Mouse (Mus musculus) hindbrain, embryonic 10.5 days (tissue): ENCODE measurements around the gene Fbxw22. TPM values are rescaled to one million over a fixed set of nuclear protein-coding genes. Genes with fewer than 3 reads are reported as not detected.
"Not testable (repeated sequence)": the region's sequence is repeated elsewhere in the genome, so short reads cannot be mapped to it uniquely, and the experiment has no call there.

Experiments used
- DNase-seq: peaks from one replicate; pipeline ENCODE4 v3.0.0-alpha.2; 2017; ENCODE audit warnings: low spot score
- H3K27ac ChIP-seq: fragments of 300-500 bp; sonication (generic); 2 replicates; pipeline ENCODE4 v1.5.1; 2016; ENCODE audit warnings: mild to moderate bottlenecking, moderate library complexity
- H3K27me3 ChIP-seq: fragments of 300-500 bp; sonication (generic); 2 replicates; pipeline ENCODE4 v1.6.1; 2016; ENCODE audit warnings: mild to moderate bottlenecking; ENCODE audit not compliant: poor library complexity, insufficient read depth, severe bottlenecking
- H3K36me3 ChIP-seq: fragments of 300-500 bp; sonication (generic); 2 replicates; pipeline ENCODE4 v1.6.1; 2016; ENCODE audit warnings: mild to moderate bottlenecking, moderate library complexity
- H3K4me1 ChIP-seq: fragments of 300-500 bp; sonication (generic); replicated peaks from 2 replicates; pipeline ENCODE4 v1.6.1; 2016; ENCODE audit warnings: mild to moderate bottlenecking
- H3K4me3 ChIP-seq: fragments of 300-500 bp; sonication (generic); 2 replicates; pipeline ENCODE4 v1.5.1; 2016; ENCODE audit warnings: mild to moderate bottlenecking, moderate library complexity
- H3K9me3 ChIP-seq: fragments of 300-500 bp; sonication (generic); 2 replicates; pipeline ENCODE4 v1.6.1; 2016; ENCODE audit warnings: mild to moderate bottlenecking, moderate library complexity
- WGBS: fragments of 180-500 bp; shearing (Covaris S2); methylation state at CpG from one replicate; pipeline ENCODE4 v1.1.7; 2016; 5-methylcytosine and 5-hydroxymethylcytosine counted together
- polyA plus RNA-seq: library from polyadenylated mRNA; unstranded; fragments of >200 nt; fragmentation: Nextera tagmentation; extraction: Ambion mirVana; gene quantifications from 2 replicates; pipeline ENCODE4 v1.2.1, GENCODE M21; 2016

Gene Fbxw22
- polyA plus RNA-seq, result not detected in 2 replicates

- DNase-seq, H3K27me3 ChIP-seq, H3K4me3 ChIP-seq, H3K4me1 ChIP-seq, H3K36me3 ChIP-seq, H3K9me3 ChIP-seq, H3K27ac ChIP-seq: not testable (repeated sequence)
- WGBS, result 82% methylated on average over 4 of the region's 4 CpGs
Measured at GRCm38 (mm10) chr9:109404196-109404595, at the start of gene Fbxw22. TSS of gene Fbxw22 (minus strand) at chr9:109404296.

- no peaks in the 10 kb centered on the region for H3K4me1 ChIP-seq
- H3K36me3 ChIP-seq, result no peaks in the 10 kb centered on the region
- H3K27ac ChIP-seq, result no peak within 1 kb of the TSS
- no peak within 1 kb of the TSS for H3K4me3 ChIP-seq
- DNase-seq, result no peak
- H3K9me3 ChIP-seq, result peaks cover 4% of the 10 kb centered on the region; the same call in 1 of the 2 replicates
- H3K27me3 ChIP-seq, result no peaks in the 10 kb centered on the region
Measured at GRCm38 (mm10) chr9:109449040-109449439, 44.9 kb upstream of the Fbxw22 start, which contains the start of gene Fbxw16. TSS of gene Fbxw16 (minus strand) at chr9:109449140.

- Histone ChIP-seq H3K4me1 (no peaks in the 10 kb centered on the region), H3K36me3 (no peaks in the 10 kb centered on the region), H3K27me3 (no peaks in the 10 kb centered on the region), H3K9me3 (no peaks in the 10 kb centered on the region), H3K27ac (no peak overlapping the region), H3K4me3 (no peak overlapping the region)
- 87% methylated on average over 1 of the region's 1 CpGs for WGBS
- no peak for DNase-seq
Measured at GRCm38 (mm10) chr9:109432956-109433355, 28.9 kb upstream of the Fbxw22 start.

GRCm38 (mm10) chr9:109339559-109339958 is 64.5 kb downstream of the Fbxw22 start, which contains the start of gene Fbxw28:
TSS of gene Fbxw28 (minus strand) at chr9:109339659.
- H3K9me3 ChIP-seq, H3K4me1 ChIP-seq, H3K4me3 ChIP-seq, H3K27me3 ChIP-seq, H3K36me3 ChIP-seq, H3K27ac ChIP-seq, DNase-seq: not testable (repeated sequence)
- WGBS, result 90% methylated on average over 1 of the region's 1 CpGs

Other genes with a start within 250 kb of the Fbxw22 start
- not detected in 2 replicates for gene Fbxw21, start 242.3 kb downstream of the Fbxw22 start, polyA plus RNA-seq
- gene Fbxw13, start 208.3 kb downstream of the Fbxw22 start, polyA plus RNA-seq, result not detected in 2 replicates
- not detected in 2 replicates for gene Fbxw20, start 169.5 kb downstream of the Fbxw22 start, polyA plus RNA-seq
- not detected in 2 replicates for gene Fbxw14, start 116.6 kb downstream of the Fbxw22 start, polyA plus RNA-seq
- not detected in 2 replicates for gene Fbxw28, start 64.6 kb downstream of the Fbxw22 start, polyA plus RNA-seq
- not detected in 2 replicates for gene Fbxw16, start 44.8 kb upstream of the Fbxw22 start, polyA plus RNA-seq
- not detected in 2 replicates for gene Fbxw19, start 91.6 kb upstream of the Fbxw22 start, polyA plus RNA-seq
- not detected in 2 replicates for gene Fbxw15, start 164.0 kb upstream of the Fbxw22 start, polyA plus RNA-seq
- gene Fbxw24, start 221.8 kb upstream of the Fbxw22 start, polyA plus RNA-seq, result not detected in 2 replicates